Mouse (Mus musculus): Measurements from ENCODE around the gene Ldb3.

DNA sequence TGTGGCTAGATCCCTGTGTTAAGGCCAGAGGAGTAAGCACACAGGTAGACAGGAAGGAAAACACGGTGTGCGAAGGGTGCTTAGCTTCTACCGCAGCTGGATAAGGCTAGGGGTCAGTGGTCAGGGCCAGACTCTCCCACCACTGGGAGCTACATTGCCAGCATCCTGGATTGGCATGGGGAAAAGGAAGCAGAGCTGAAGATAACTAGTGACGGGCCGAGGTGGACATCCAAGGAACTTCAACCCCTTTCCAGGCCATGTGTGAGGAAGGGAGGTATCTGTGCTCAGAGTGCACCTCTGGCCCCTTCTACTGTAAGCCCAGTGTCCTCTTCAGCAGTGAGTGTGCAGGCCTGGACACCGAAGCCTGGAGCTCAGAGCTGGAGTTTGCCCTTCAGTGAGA lies 35.0 kb downstream of the Ldb3 start:
- no peak for TF ChIP-seq CTCF (IDR thresholded peaks at IDR 0.05; ENCODE audit: borderline replicate concordance, extremely low read depth, insufficient read depth, insufficient read length)
- TF ChIP-seq POLR2A (IDR thresholded peaks at IDR 0.05; ENCODE audit: borderline replicate concordance, extremely low read depth, insufficient read depth, insufficient read length, poor library complexity, severe bottlenecking) = no peak

Measured in brain, embryonic 14.5 days (tissue).